Mouse (Mus musculus) thymus, postnatal 36 days (tissue): ENCODE measurements around the gene Tle6.

ENCODE experiments used
- DNase-seq, 2 experiments: peaks; one replicate each; pipeline ENCODE4 v3.0.0; 2022; ENCODE audit warnings: mixed read lengths in 2 of 2

Tle6 gene

DNA sequence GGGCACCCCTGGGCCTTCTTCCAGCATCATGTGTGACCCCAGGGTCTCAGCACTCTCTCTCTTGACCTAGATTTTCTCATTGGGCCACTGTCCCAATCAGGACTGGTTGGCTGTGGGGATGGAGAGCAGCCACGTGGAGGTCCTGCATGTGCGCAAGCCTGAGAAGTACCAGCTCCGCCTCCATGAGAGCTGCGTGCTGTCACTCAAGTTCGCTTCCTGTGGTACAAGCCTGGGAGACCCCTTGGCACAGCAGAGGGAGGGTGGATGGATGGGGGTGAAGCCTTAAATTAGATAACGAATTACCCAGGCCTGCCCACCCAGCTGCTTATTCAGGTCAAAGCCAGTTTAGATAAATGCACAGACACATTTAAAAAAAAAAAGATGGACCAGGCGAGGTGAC lies 12.1 kb downstream of the Tle6 start:
- no peak for DNase-seq

DNA sequence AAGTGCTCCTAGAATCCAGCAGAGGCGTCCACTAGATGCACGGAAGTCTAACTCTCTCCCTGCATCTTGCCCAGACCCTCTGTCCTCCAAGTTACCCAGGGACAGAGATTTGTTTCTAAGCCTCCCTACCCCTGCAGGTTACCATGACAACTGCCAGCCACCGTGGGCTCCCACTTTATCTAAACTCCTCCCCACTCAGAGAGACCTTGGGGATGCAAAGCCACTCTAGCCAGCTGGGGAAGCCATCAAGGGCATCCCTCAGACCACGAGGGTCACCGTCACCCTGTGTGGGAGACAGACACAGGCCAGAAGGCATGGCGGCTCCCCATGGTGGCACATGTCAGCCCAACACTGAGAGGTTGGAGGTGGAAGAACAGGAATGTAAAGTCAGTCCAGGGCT lies 17.5 kb downstream of the Tle6 start:
- peak in 1 of 2 experiments; percentile 4 for DNase-seq

DNA sequence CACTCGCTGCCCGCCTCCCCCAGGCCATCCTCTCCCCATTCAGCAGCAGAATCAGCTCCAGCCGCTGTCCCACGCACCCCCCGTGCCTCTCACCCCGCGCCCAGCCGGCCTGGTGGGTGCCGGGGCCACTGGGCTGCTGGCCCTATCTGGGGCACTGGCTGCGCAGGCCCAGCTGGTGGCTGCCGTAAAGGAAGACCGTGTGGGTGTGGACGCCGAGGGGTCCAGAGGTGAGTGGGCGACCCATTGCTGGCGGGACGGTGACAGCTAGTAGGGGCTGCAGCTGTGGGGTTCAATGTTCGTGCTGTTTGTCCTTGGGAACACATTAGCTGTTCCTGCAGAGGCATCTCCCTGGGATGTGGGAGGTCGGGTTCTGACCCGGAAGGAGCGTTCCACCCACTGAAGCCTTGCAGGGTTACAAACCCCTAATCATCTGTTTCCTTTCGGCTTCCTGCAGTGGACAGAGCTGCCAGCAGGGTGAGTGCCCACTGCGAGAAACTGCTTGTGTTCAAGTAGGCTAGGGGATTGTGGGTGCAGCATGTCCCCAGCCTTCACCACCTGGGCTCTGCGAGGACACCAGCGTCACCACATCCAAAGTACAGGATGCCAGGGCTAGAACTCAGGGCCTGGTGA lies 20.3 kb downstream of the Tle6 start:
- DNase-seq, result peak in 1 of 2 experiments; percentile 19

DNA sequence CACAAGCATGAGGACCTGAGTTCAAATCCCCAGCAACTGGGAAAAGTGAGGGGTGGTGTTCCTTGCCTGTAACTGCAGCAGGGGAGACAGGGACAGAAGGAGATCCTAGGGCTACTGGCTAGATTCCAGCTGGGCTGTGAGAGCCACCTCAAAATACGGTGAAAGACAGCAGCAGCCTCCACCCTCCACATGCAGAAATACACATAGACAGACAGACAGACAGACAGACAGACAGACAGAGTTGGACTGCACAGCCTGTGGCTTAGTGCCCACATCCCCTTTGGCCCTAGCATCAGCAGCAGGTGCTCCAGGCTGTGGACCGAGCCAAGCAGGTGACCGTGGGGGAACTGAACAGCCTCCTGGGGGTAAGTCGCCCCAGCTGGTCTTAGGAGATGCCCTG lies 20.9 kb downstream of the Tle6 start:
- DNase-seq, result no peak

DNA sequence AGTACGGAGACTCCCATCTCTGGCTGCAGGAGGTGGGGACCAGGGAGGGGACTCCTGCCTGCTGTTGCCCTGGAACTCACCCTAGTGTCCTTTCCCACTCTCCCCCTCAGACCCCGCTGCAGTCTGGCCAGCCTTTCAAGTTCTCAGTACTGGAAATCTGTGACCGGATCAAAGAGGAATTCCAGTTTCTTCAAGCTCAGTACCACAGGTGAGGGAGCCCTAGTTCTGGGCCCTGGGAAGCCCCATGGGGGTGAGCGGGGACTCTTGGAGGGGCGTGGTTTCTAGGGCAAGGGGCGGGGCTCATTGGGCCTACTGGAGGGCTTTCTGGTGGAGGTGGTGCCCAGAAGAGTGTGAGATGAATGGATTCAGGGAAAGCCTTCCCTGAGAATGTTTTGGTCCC lies 25.2 kb downstream of the Tle6 start:
- DNase-seq, result peak; percentile 56 to 64

DNA sequence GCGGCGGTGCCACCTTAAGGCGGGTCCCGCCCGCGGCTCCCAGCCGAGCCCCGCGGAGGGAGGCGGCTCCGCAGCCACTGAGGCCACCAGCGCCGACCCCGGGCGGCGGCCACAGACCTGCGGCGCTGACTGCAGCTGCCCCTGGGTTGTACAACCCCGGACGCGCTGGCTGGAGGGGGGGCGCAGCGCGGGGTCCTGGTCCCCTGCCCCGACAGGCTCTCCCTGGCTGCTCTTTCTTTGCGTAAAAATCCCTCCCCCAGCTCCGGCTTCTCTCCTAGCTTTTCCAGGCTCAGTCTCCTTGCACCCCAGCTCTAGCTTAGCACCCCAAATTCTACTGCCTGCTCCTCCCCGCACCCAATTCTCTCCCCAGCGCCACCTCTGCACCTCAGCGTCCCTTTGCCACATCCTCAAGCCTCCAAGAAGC lies 25.7 kb downstream of the Tle6 start:
- DNase-seq, result peak; percentile 51 to 67

DNA sequence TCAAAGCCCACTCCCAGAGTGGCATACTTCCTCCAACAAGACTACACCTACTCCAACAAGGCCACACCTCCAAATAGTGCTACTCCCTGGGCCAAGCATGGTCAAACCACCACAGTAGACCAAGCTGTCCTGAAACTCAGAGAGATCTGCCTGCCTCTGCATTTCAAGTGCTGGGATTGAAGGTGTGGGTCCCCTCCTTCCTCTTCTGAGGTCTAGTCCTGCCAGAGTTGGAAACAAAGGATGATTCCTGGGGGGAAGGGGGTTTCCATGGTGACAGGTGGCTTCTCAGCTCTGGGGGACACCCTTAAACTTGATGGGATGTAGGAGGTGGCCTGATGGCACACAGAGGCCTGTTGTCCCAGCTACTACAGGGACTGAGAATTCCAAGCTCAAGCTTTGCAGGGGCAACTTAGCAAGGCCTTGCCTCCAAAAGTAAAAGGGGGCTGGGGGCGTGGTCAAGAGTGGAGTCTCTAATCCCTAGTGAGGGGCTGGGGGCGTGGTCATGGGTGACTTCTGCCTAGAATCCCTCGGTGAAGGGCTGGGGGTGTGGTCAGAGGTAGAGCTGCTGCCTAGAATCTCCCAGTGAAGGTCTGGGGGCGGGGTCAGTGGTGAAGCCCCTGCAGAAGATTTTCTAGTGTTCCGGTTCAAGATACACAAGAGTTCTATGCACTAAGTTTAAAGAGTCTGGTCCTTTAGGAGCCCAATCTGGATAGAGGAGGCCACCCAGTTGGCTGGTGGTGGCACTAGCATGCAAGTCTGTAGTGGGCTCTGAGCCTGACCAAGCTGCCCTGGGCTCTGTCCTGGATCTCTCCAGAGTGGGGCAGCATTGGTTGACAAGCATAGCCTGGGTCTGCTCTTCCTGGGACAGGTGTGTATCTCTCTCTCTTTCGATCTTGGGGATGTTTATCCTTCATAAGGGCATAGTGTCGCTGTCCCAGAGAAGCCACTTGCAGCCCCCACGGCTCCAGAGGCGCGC lies 26.5 kb downstream of the Tle6 start, which contains the start of gene Tle2:
Gene Tle2 (plus strand): TSS at position 481 of the 976 bp plus-strand sequence.
- DNase-seq, result peak; percentile 32 to 64

DNA sequence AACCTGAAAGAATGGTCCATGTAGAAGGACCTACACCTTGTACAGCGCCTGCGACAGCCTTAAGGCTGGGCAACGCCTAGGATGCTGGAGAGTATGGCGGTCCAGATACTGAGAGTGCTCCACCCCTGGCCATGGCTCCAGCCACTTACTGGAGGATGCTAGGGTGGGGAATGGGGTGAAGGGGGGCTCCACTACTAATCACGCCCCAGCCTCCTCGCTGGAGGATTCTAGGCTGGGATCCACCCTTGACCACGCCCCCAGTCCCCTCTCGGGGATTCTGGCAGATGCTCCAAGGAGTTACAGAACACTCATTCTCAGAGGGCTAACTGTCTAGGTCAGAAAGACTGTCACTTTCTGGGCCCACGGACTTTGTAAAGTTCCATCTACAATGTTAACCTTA lies 27.9 kb downstream of the Tle6 start:
- DNase-seq, result no peak

DNA sequence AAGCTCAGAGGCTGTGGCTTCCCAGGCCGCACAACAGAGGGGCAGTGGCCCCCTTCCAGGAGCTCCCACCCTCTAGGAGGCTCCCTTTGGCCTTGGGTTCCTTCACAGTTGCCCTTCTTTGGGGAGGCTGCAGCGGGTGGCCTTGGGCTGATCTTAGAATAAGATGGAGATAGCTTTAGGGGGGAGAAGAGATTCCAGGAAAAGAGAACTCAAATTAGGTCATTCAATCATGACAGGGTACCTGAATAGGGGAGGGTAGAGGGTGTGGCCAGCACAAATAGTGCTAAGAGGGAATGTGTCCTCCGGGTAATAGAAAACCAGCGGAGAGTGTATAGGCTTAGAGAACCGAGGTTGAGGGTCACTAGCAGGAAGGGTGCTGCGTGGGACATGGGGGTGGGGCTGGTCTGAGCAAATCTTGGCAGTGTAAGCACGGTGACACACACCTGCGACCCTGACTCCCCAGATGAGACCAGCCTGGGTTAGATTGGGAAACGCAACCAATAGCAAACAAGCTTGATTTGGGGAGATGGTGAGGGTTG lies 28.7 kb downstream of the Tle6 start:
- DNase-seq, result no peak

DNA sequence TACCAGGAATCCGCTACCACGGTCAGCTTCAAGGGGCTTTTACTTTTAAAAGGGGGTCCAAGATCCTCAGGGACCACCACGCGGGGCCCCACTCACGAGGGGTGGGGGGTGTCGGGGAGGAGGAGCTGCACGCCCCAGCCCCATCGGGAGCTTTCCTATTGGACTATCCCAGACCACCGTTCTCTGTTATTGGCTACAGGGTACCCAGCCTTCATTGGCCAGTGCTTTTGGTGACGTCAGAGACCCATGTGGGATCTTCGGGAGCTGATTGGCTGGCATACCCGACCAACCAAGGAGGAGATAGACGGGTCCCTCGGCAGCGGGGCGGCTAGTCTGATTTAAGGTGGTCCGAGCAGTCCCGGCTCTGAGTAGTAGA lies 29.4 kb downstream of the Tle6 start:
- peak; percentile 94 to 97 for DNase-seq

DNA sequence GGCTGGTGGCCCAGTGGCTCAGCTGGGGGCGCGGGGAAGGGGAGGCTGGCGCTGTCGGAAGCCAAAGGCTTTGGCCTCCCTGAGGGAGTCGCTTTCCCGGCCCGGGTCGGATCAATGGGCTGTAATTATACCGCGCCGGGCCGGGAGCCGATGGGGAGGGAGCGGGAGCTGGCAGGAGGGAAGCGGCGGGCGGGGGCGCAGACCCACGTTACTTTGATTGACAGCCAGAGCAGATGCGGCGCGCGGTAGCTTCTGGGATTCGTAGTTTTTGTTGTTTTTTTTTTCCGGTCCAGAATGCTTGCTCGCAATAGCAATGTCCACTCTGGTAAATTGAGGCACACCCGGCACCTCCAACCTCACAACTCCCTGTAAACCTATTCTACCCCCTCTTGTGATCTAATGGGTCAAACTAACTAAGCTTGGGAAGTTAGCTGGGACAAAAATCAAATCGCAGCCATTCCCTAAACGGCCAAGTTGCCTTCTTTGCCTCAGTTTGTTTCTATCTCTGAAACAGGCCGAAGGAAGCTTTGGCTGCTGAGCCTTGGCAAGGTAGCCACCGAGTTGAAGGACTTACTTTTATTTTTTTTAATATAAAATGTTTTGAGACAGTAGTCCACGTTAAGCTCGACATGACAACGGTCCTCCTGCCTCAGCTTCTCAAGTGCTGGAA lies 29.9 kb downstream of the Tle6 start:
- peak; percentile 87 to 91 for DNase-seq

DNA sequence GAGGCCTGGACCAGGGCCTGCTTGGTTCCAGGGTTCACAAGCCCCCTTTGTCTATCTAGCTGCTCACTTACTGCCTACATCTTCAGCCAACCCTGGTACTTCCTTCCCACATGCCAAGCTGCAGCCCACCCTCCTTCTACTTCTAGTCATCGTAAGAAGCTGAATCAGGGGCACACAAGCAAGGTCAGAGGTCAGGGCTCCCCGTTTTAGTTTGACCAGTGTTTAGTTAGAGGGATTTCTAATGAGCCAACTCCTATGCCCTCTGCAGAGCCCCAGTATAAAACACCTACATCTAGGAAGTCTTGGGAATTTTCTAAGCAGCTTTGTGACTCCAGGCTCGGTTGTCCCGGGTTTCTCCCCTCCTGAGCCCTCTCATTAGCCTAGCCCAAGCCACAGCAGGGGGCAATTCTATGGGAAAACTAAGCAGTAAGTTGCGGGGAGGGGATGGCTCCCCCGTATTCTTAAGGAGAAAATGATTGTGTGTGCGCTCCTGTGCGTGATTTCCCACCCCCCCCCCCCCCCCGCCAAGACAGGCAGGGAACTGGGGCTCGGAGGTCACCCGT lies 30.6 kb downstream of the Tle6 start:
- no peak for DNase-seq

DNA sequence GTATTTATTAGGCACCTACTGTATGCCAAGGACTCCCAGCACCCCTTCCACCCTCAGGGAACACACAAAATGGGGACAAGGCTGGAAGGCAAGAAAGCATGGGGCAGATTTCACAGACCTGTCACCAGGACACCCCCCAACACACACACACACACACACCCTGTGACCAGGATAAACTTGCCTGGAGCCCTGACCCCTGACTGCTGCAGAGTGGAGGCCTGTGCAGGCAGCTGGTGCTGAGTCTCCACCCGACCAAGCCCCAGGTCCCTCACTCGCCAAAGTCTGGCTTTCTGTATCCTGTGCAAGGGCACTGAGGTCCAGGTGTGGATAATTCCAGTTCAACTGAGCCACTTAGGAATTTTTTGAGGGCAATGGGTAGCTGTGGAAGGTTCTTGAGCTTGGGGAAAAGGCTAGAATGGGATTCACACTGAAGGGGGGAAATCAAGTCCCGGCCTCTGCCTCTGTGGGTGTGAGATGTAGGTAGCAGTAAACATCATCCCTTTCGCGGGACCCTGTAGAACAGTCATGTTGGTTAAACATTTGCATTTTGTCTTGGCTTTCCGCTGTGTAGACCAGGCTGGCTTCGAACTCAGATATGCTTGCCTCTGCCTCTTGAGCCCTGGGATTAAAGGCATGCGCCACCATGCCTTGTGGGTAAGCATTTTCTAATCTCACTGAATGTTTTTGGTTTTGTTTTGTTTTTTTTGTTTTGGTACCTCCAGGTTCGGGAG lies 31.2 kb downstream of the Tle6 start:
- DNase-seq, result no peak

DNA sequence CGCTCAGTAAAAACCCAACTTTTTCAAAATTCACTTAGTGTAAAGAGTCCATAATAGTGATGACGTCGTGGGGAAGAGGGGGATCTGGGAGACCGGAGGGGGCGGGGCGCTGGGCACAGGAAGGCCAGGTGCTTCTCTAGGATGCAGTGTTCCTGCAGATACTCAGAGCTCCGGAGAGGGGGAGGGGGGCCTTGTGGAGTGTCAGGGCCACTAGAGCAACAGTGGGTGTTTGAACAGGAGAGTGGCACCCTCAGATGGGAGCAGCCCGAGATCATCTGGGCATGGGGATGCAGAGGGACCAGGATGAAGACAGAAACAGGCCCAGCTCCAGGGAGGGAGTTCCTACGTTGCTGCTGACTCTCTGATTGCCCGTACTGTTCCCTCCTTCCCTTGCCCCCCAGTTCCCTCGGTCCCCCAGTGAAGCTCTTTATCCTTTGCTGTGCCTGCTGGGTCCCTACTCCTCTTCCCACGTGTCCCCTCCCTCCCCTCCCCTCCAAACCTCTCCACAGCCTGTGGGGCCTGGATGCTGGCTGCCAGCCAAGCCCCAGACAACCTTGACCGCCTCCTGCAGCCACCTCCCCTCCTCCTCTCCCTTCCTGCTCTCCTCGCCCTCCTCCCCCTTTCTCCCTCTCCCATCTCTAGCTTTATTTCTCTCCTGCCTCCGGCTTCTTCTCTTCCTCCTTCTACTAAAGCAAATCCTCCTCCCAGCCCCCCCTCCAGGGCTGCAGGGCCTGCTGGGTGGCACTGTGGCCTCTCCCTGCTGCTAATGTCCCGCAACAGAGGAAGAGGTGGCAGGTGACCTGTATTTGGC lies 32.3 kb downstream of the Tle6 start:
- peak; percentile 57 to 71 for DNase-seq

DNA sequence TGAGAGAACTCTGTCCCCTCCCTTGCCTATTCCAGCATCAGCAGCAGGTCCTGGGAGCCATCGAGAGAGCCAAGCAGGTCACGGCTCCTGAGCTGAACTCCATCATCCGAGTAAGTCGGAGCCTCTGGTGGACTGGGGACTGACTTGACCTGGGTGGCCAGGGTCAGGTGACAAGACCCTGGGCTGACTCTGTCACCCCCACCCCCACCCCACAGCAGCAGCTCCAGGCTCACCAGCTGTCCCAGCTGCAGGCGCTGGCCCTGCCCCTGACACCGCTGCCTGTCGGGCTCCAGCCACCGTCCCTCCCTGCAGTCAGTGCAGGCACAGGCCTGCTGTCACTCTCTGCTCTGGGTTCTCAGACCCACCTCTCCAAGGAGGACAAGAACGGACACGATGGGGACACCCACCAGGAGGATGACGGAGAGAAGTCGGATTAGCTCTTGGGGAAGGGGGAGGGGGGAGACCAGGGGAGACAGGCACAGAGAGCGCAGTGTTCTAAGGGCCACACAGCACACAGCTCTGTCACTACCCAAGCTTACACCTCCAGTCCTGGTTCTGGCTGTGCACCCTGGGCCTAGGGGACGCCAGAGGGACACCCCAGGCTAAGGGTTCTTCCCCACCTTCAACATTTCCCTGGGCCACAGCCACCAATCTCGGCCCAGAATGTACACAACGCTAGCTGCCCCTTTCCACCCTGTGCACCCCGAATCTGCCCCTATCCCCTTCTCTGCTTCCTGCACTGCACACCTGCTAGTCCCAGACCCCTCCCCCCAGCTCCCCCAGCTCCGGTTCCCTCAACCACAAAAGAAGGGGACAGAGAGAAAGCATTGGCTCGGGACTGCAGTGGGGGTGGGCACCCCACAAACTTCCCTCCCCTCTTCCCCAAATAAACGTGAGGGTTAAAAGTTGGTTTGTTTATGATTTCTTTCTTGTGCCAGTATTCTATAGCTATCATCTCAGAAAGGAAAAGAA lies 35.3 kb downstream of the Tle6 start:
- peak; percentile 86 to 93 for DNase-seq

DNA sequence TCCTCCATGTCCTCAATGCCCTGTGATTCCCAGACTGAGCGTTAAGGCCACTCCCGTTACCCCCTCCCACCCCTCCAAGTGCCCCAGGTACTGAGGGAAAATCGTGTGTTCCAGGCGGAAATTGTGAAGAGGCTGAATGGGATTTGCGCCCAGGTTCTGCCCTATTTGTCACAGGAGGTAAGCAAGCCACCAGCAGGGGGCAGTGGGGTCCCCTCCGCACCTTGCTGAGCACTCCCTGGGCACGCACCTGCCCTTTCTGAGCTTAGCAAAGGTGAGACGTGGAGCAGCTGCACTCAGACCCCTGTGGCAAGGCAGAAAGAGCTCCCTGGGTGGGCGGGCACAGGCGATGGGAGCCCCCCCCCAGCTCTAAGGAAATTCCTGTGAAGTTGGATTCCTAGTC lies 36.1 kb downstream of the Tle6 start:
- DNase-seq, result peak; percentile 86 to 87

DNA sequence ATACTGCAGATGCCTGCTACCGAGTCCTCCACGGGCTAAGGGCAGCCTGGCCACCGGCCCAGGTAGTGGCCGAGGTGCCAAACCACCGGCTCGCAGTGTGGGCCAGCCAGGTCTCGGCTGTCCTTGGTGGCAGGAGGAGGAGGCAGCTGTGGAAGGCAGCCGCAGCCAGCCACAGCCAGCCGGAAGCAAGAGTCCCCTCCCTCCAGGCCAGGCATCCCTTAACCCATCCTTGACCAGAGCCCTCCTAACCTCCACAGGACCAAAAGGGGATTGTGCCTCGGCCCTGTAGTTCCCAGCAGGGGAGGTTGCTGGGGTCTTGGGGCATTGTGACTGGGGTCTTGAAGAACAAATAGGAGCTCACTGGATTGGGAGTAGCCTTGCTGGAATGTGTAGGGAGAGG lies 36.7 kb downstream of the Tle6 start:
- peak; percentile 33 to 55 for DNase-seq

DNA sequence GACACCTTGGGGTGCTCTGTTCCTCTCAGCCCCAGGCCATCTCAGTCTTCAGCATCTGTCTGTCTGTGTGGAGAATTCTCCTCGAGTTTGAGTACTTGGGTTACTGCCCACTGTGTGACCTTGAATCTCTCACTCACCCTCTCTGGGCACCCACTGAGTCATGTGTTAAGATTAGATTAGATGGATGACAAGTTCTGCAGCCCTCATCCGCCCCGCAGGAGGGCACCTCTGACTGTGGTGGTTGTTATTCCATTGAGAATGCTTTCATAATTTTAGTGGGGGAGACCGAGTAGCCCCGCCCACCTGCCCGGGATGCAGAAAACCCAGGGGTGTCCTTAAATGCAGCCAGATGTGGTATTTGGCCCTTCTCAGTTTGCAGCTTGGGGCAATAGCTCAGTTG lies 37.4 kb downstream of the Tle6 start:
- DNase-seq, result peak in 1 of 2 experiments; percentile 41

DNA sequence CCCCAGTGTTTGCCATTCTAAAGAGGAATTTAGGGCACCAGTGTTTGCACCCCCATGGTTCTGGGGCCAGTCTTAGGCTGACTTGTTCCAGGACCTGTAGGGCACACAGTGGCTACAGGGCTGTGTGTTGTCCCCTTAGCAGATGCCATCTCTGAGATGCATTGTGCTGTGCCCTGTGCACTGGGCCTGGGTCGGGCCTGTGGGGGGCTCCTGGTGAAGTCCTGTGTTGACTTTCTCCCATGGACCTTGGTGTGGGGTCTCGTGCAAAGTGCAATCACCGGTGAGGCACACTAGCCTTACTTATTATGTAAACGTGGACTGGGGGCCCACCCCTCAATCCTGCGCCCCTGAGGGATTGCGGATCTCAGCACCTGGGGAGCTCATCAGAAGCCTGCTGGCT lies 38.5 kb downstream of the Tle6 start:
- DNase-seq, result peak in 1 of 2 experiments; percentile 39
